Mouse (Mus musculus): ENCODE measurements at regions not wholly inside any gene's neighbourhood (a gene's known extent, or its start where the extent isn't known, plus 50 kb on each side); places are given as distances from the start of the nearest gene placed in this dataset.
A peak's percentile ranks its signal among the peaks of the same experiment; 100 is the strongest.

- Histone ChIP-seq H3K27ac (replicated peaks) (no peak overlapping the region), H3K4me1 (peaks cover 6% of the 10 kb centered on the region), H3K9me3 (replicated peaks) (no peaks in the 10 kb centered on the region), H3K27me3 (replicated peaks) (no peaks in the 10 kb centered on the region), H3K36me3 (no peaks in the 10 kb centered on the region), H3K4me3 (replicated peaks) (no peak overlapping the region), H3K9ac (replicated peaks) (no peak overlapping the region), H3K4me2 (no peak overlapping the region)
- WGBS, result 88% methylated on average over 1 of the region's 1 CpGs
- no peak for ATAC-seq (ENCODE audit: low FRiP score)
Observed at GRCm38 (mm10) chr1:154104779-154105178, 96.2 kb upstream of the Zfp648 start.

- Histone ChIP-seq H3K9me3 (replicated peaks) (no peaks in the 10 kb centered on the region), H3K4me3 (replicated peaks) (no peak overlapping the region), H3K9ac (replicated peaks) (no peak overlapping the region), H3K27me3 (replicated peaks) (no peaks in the 10 kb centered on the region), H3K4me2 (no peak overlapping the region), H3K36me3 (no peaks in the 10 kb centered on the region), H3K4me1 (peaks cover 7% of the 10 kb centered on the region), H3K27ac (replicated peaks) (no peak overlapping the region)
- WGBS, result 74% methylated on average over 3 of the region's 3 CpGs
- no peak for ATAC-seq (ENCODE audit: low FRiP score)
Observed at GRCm38 (mm10) chr1:154112500-154112899, 88.5 kb upstream of the Zfp648 start.

- Histone ChIP-seq H3K9me3 (replicated peaks) (no peaks in the 10 kb centered on the region), H3K4me3 (replicated peaks) (no peak overlapping the region), H3K4me2 (no peak overlapping the region), H3K27ac (replicated peaks) (no peak overlapping the region), H3K4me1 (peaks cover 14% of the 10 kb centered on the region), H3K36me3 (no peaks in the 10 kb centered on the region), H3K9ac (replicated peaks) (no peak overlapping the region), H3K27me3 (replicated peaks) (no peaks in the 10 kb centered on the region)
- no peak for ATAC-seq (ENCODE audit: low FRiP score)
- 92% methylated on average over 12 of the region's 12 CpGs for WGBS
Observed at GRCm38 (mm10) chr1:154113291-154114050, 87.5 kb upstream of the Zfp648 start.

- no peak overlapping the region for H3K4me3 ChIP-seq (replicated peaks)
- peaks cover 16% of the 10 kb centered on the region for H3K4me1 ChIP-seq
- no peaks in the 10 kb centered on the region for H3K27me3 ChIP-seq (replicated peaks)
- H3K4me2 ChIP-seq, result no peak overlapping the region
- H3K9ac ChIP-seq (replicated peaks), result no peak overlapping the region
- ATAC-seq (ENCODE audit: low FRiP score), result no peak
- H3K9me3 ChIP-seq (replicated peaks), result no peaks in the 10 kb centered on the region
- WGBS, result 88% methylated on average over 7 of the region's 7 CpGs
- H3K27ac ChIP-seq (replicated peaks), result no peak overlapping the region
- no peaks in the 10 kb centered on the region for H3K36me3 ChIP-seq
Observed at GRCm38 (mm10) chr1:154116188-154116710, 84.7 kb upstream of the Zfp648 start.

- H3K4me1 ChIP-seq, result peaks cover 16% of the 10 kb centered on the region
- H3K4me2 ChIP-seq, result peak overlapping the region; percentile 25
Observed at GRCm38 (mm10) chr1:154117346-154117687, 83.7 kb upstream of the Zfp648 start.

GRCm38 (mm10) chr1:154117688-154118373 is 83.2 kb upstream of the Zfp648 start:
- H3K9ac ChIP-seq (replicated peaks), result no peak overlapping the region
- no peak overlapping the region for H3K4me3 ChIP-seq (replicated peaks)
- ATAC-seq (ENCODE audit: low FRiP score), result peak; percentile 69; the same call in 1 of the 2 replicates
- no peaks in the 10 kb centered on the region for H3K9me3 ChIP-seq (replicated peaks)
- peak overlapping the region; percentile 25 for H3K4me2 ChIP-seq
- H3K27me3 ChIP-seq (replicated peaks), result no peaks in the 10 kb centered on the region
- peaks cover 16% of the 10 kb centered on the region for H3K4me1 ChIP-seq
- no peaks in the 10 kb centered on the region for H3K36me3 ChIP-seq
- 0 out of 2 replicates have a peak overlapping the region, but pooled peaks have one; percentile 11 for H3K27ac ChIP-seq (replicated peaks)
- 54% methylated on average over 19 of the region's 20 CpGs for WGBS

More at GRCm38 (mm10) chr1:154117346-154117687, 83.7 kb upstream of the Zfp648 start:
- Histone ChIP-seq H3K27ac (replicated peaks) (0 out of 2 replicates have a peak overlapping the region, but pooled peaks have one; percentile 11), H3K9ac (replicated peaks) (no peak overlapping the region), H3K9me3 (replicated peaks) (no peaks in the 10 kb centered on the region), H3K4me3 (replicated peaks) (no peak overlapping the region), H3K36me3 (no peaks in the 10 kb centered on the region), H3K27me3 (replicated peaks) (no peaks in the 10 kb centered on the region)
- 49% methylated on average over 11 of the region's 11 CpGs for WGBS
- ATAC-seq (ENCODE audit: low FRiP score), result no peak

GRCm38 (mm10) chr1:154118374-154119004 is 82.5 kb upstream of the Zfp648 start:
- no peak overlapping the region for H3K4me3 ChIP-seq (replicated peaks)
- no peaks in the 10 kb centered on the region for H3K27me3 ChIP-seq (replicated peaks)
- peak; percentile 57; the same call in 1 of the 2 replicates for ATAC-seq (ENCODE audit: low FRiP score)
- H3K36me3 ChIP-seq, result no peaks in the 10 kb centered on the region
- no peak overlapping the region for H3K4me2 ChIP-seq
- H3K9me3 ChIP-seq (replicated peaks), result no peaks in the 10 kb centered on the region
- peaks cover 16% of the 10 kb centered on the region for H3K4me1 ChIP-seq
- 44% methylated on average over 10 of the region's 10 CpGs for WGBS
- no peak overlapping the region for H3K27ac ChIP-seq (replicated peaks)
- H3K9ac ChIP-seq (replicated peaks), result no peak overlapping the region

GRCm38 (mm10) chr1:154119611-154120010 is 81.4 kb upstream of the Zfp648 start:
- no peak for ATAC-seq (ENCODE audit: low FRiP score)
- H3K36me3 ChIP-seq, result no peaks in the 10 kb centered on the region
- no peak overlapping the region; the same call in 1 of the 2 replicates for H3K27ac ChIP-seq (replicated peaks)
- H3K9ac ChIP-seq (replicated peaks), result no peak overlapping the region
- no peaks in the 10 kb centered on the region for H3K9me3 ChIP-seq (replicated peaks)
- no peaks in the 10 kb centered on the region for H3K27me3 ChIP-seq (replicated peaks)
- 89% methylated on average over 5 of the region's 5 CpGs for WGBS
- H3K4me2 ChIP-seq, result no peak overlapping the region
- no peak overlapping the region for H3K4me3 ChIP-seq (replicated peaks)
- peaks cover 16% of the 10 kb centered on the region for H3K4me1 ChIP-seq

GRCm38 (mm10) chr1:154120693-154121092 is 80.3 kb upstream of the Zfp648 start:
- H3K27ac ChIP-seq (replicated peaks), result 0 out of 2 replicates have a peak overlapping the region, but pooled peaks have one; percentile 20
- WGBS, result 37% methylated on average over 1 of the region's 1 CpGs
- no peaks in the 10 kb centered on the region for H3K9me3 ChIP-seq (replicated peaks)
- H3K9ac ChIP-seq (replicated peaks), result no peak overlapping the region
- ATAC-seq (ENCODE audit: low FRiP score), result no peak
- peaks cover 16% of the 10 kb centered on the region for H3K4me1 ChIP-seq
- H3K36me3 ChIP-seq, result no peaks in the 10 kb centered on the region
- no peak overlapping the region for H3K4me3 ChIP-seq (replicated peaks)
- no peak overlapping the region for H3K4me2 ChIP-seq
- H3K27me3 ChIP-seq (replicated peaks), result no peaks in the 10 kb centered on the region

- Histone ChIP-seq H3K9ac (replicated peaks) (no peak overlapping the region), H3K4me3 (replicated peaks) (no peak overlapping the region), H3K9me3 (replicated peaks) (no peaks in the 10 kb centered on the region), H3K4me2 (no peak overlapping the region), H3K4me1 (no peaks in the 10 kb centered on the region), H3K27ac (replicated peaks) (no peak overlapping the region), H3K27me3 (replicated peaks) (no peaks in the 10 kb centered on the region), H3K36me3 (no peaks in the 10 kb centered on the region)
- ATAC-seq (ENCODE audit: low FRiP score), result no peak
Observed at GRCm38 (mm10) chr1:154124981-154125380, 76.0 kb upstream of the Zfp648 start.

- no peak for ATAC-seq (ENCODE audit: low FRiP score)
- 80% methylated on average over 4 of the region's 4 CpGs for WGBS
Observed at GRCm38 (mm10) chr1:154126487-154126886, 74.5 kb upstream of the Zfp648 start.

More at GRCm38 (mm10) chr1:154126487-154126886, 74.5 kb upstream of the Zfp648 start:
- no peaks in the 10 kb centered on the region for H3K36me3 ChIP-seq
- H3K9ac ChIP-seq (replicated peaks), result no peak overlapping the region
- no peak overlapping the region for H3K4me2 ChIP-seq
- no peaks in the 10 kb centered on the region for H3K9me3 ChIP-seq (replicated peaks)
- no peaks in the 10 kb centered on the region for H3K27me3 ChIP-seq (replicated peaks)
- no peaks in the 10 kb centered on the region for H3K4me1 ChIP-seq
- H3K4me3 ChIP-seq (replicated peaks), result no peak overlapping the region
- H3K27ac ChIP-seq (replicated peaks), result no peak overlapping the region

All from neural tube, embryonic 15.5 days (tissue).